Mouse (Mus musculus): ENCODE data around the gene Kpna6.

The Kpna6 gene

DNA sequence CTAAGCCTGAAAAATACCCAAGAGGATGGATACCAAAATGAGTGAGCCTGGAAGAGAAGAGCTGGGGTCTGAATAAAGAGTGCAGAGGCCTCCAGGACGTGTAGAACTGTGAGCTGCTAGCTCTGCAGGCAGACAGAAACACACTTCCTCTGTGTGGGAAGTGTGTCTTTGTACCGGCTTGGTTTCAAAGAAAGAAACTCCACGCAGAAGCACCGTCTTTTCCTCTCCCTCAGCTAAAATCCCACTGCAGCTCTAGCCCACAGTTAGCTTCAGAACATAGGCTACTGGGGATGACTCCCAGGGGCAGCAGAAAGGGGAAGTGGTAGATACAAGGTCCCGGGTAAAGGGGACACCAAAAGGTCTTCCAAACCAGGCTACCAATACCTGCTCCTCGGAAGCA, 27.4 kb downstream of the Kpna6 start:
- DNase-seq: no peak

DNA sequence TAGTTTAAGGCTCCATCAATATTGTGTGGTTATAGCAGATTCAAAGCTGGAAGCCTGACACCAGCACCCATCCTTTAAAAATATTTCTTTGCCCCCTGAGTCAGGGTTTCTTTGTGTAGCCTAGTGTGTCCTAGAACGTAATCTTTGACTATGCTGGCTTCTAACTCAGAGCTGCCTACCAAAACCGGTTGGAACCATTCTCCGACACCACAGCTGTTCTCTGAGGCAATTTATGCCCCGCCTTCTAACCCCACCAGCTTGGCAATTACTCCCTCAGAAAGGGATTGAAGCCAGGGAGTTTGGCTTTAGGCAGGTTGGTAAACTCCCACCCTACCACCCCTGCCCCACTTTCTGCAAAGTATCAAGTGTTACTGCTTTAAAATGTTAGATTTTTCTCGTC, 30.8 kb downstream of the Kpna6 start:
- no peak for DNase-seq

- peak; percentile 98 for DNase-seq
Measured at GRCm38 (mm10) chr4:129640638-129641467, 31.7 kb downstream of the Kpna6 start, which contains the start of gene Txlna. Gene Txlna (minus strand): TSS chr4:129641065.

DNA sequence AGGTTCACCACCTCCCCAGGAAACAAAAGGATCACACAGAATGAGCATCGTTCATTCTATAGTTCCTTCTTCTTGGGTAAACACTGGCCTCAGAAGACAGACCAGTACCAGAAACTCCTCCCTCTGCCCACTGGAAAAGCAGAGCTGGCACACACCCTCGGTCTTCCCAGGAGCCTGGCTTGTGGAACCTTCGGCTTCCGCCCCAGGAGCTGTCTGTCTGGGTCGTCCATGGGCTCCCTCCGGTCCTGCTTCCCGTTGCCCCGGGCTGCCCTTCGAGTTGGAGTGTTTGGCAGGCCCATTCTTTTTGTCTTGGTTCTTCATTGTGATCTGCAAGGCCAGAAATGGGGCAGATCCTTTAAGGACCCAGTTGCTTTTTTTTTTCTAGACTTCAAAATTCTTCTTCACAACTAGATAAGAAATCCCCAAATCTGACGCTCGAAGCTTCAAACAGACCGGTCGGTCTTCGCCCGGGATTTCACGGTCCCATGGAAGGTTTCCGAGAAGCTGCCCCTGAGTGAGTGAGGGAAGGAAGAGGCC, 32.4 kb downstream of the Kpna6 start:
- no peak for DNase-seq

DNA sequence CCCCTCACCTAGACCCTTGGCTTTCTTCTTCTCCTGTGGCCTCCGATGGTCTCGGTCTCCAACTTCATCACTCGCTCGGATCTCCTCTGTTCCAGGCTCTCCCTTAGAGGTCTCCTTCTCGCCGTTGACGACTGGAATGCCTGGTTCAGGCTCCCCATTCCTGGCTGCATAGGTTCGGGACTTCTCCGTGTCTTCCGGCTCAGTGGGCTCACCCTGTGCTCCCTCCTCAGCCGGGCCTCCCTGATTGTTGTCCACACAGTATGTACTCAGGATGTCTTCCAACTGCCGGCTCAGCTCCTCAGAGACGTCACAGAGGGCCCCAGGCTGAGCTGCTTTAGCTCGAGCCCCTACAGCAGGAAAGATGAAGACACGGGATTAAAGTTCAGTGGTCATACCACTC, 33.3 kb downstream of the Kpna6 start:
- DNase-seq: no peak

GRCm38 (mm10) chr4:129633852-129634251, 38.7 kb downstream of the Kpna6 start:
- DNase-seq: no peak

DNA sequence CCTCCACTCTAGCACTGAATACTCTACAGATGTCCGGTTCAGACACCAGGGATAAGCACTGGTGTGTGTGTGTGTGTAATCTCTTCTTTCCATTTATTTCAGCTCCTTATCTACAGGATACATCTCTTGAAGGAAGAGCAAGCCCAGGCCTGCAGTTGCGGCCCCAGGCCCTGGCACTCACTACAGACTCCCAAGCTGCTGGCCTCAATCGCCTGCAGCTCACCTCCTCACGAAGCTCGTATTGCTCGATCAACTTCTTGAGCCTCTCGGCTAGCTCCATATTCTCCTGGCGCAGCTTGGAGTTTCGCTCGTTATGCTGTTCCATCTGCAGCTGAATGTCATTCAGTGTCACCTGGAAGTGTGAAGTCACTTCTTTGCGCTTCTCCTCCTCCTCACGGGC, 40.7 kb downstream of the Kpna6 start:
- DNase-seq: no peak

DNA sequence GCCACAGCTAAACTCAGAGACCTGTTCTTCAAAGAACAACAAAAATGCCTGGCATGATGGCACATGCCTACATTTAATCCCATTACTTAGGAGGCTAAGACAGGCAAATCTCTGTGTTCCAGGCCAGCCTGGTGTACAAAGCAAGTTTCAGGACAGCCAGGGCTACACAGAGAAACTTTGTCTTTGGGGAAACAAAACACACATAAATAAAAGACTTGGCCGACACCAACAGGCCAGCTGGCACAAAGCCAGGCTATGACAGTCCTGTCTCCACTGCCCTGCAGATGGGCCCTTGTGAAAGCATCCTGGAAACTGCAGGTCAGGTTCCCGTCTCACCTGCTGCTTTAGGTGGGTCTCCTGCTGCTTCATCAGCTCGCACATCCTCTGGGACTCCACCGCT, 41.6 kb downstream of the Kpna6 start:
- peak; percentile 64 for DNase-seq

- no peak for DNase-seq
Measured at GRCm38 (mm10) chr4:129626035-129626434, 46.5 kb downstream of the Kpna6 start.

DNA sequence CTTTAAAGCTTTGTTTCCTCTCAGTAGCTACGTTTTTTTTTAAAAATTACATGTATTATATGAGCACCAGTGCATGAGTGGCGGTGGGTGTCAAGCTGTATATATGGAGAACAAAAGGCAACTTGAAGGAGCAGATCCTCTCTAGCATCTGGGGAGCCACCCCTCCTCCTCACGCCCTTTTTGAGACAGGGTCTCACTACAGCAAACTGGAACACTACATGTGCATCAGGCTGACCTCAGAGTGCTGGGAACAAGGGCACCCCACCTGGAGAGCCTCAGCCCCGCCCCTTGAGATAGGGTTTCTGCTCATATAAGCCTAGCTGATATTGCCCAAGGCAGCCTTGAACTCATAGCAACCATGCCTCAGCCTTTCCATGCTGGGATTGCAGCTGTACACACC, 47.1 kb downstream of the Kpna6 start:
- DNase-seq: no peak

- peak; percentile 78 for DNase-seq
Measured at GRCm38 (mm10) chr4:129625029-129625370, 47.6 kb downstream of the Kpna6 start.

- DNase-seq: peak; percentile 95
Measured at GRCm38 (mm10) chr4:129624281-129625028, 48.1 kb downstream of the Kpna6 start.

- peak; percentile 65 for DNase-seq
Measured at GRCm38 (mm10) chr4:129623681-129624091, 48.9 kb downstream of the Kpna6 start, which contains the start of gene Ccdc28b. Gene Ccdc28b (minus strand): TSS chr4:129623947.

GRCm38 (mm10) chr4:129622803-129623535, 49.6 kb downstream of the Kpna6 start:
- DNase-seq: no peak

DNA sequence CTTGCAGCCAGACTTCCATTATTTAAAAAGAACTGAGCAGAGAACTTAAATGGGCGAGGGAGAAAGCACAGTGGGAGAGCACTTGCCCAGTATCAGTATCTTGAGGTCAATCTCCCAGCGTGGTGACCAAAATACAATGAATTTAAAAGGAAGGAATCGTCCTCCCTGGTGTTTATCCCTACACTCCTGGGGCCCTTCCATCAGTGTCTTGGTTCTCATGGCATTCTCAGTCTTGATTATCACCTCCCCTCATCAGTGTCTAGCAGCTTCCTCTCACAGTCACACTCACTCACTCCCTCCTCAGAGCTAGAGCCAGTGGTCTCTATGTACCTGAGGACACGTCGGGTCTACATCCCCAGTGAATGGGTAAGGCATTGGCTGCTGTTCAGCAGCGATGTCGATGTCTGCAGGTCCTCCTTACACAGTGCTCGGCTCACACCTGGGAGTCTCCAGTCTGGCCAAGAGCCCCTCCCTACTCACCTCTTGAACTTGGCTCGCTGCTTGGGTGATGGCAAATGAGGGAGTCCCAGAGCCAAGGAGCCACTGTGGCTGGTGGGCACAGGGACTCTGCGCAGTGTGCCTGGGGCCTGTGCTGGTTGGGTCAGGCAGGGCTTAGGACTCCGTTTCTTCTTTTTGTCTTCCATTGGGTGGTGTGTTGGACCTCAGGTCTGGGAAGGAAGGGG, 50.3 kb downstream of the Kpna6 start:
- no peak for DNase-seq

- no peak for DNase-seq
Measured at GRCm38 (mm10) chr4:129621283-129621841, 51.2 kb downstream of the Kpna6 start.

GRCm38 (mm10) chr4:129620419-129621282, 51.9 kb downstream of the Kpna6 start:
- no peak for DNase-seq

DNA sequence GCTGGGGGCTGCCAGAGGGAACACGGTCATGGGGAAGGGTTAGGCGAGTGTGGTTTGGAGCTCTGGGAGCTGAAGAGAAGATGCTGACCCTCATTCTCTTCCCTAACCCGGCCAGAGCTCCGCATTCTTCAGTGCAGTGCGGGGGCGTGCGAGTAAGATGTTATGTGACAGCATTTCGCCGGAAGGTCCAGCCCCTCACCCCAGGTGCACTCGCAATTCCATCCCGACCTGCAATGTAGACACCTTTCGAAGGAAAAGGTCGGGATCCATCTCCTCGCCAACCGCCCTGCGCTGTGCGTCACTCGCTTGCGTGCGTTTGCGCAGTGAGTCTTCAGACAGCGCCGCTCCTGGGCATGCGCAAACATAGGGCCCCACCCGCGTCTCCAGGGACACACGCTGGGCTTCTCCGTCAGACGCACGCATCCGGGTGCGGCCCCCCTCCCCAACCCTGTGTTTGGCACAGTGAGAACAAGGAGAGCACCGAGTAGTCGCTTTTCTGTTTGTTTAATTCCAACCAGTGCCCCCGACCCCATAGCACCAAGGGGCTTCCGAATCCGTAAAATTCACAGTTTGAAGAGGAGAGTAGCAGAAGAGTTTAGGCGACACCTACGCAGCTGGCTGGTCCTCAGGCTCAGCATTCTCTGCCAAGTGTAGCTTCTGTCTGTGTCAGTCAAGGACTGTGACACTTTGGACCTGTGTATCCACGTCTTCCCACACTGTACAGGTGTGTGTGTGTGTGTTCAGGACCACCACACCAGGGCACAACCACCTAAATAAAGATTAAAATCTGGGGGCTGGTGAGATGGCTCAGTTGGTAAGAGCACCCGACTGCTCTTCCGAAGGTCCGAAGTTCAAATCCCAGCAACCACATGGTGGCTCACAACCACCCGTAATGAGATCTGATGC, 53.5 kb downstream of the Kpna6 start, which contains the start of gene Iqcc:
TSS of gene Iqcc (minus strand) at position 314 of the 906 bp plus-strand sequence.
- DNase-seq: peak; percentile 97

GRCm38 (mm10) chr4:129618031-129618430, 54.5 kb downstream of the Kpna6 start:
- no peak for DNase-seq

DNA sequence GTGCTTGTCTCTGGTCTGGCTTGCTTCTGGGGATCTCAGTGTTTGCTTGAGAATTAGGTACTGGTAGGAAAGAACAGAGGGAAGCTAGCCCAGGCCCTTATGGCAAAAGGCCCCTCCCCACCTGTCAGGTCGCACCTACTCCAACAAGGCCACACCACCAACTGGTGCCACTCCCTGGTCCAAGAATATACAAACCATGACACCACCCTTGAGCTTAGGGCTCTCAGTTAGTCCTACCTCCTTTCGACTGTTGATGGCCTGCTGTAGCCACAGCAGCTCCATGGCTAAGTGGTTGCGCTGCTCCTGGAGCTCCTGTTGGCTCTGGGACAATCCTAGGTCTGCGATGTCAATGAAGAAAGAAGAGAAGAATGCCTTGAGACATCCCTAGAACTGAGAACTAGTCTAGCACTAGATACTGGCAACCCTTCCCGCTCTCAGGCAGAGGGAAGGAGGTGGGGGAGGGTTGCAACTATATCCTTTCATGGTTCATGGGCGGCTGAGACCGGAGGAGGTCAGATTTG, 55.4 kb downstream of the Kpna6 start:
- DNase-seq: no peak

Data from layer of hippocampus, adult 9-11 months (tissue).